Mouse (Mus musculus): ENCODE measurements around the gene Gm26938. TPM values are rescaled to one million over a fixed set of nuclear protein-coding genes. Genes with fewer than 3 reads are reported as not detected.
A peak's percentile ranks its signal among the peaks of the same experiment; 100 is the strongest.

The Gm26938 gene
- polyA plus RNA-seq, 1 experiment: 0.14 TPM

DNA sequence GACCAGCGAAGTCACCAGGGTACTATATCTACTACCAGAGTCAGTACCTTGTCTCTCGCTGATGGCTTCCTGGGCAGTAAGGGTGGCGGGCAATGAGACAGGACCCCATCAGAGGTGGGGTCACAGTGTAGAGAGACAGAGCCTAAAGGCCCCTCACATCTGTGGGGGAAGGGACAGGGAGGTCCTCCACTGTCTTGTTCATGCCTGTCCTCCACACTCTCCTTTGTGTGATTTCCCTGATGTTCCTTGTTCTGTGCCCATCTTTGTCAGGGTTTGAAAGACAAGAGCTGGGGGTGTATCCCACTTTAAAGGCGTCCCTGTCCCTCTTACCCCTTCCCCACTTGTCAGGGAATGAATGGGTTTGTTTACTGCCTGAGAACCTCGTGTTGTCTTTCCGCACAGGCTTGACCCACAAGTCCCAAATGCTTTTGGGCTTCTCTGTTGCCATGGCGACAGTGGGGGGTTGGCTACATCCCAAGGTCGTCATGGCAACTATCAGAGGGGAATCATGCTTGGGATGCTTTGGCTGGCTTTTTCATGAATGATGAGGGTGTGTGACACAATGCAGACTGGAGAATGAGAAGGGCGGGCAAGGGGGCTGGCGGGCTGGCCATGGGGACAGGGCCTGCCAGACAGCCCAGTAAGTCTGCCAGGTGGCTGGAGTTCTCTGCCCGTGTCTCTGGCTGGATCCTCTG lies 28.6 kb downstream of the Gm26938 start:
- H3K4me3 ChIP-seq (ENCODE audit: insufficient read depth, poor library complexity, severe bottlenecking): no peak overlapping the region
- peaks cover 28% of the 10 kb centered on the region for H3K36me3 ChIP-seq (ENCODE audit: control insufficient read depth, insufficient read depth)
- peak overlapping the region; percentile 7 for H3ac ChIP-seq (ENCODE audit: control insufficient read depth, insufficient read length, low read depth)
- peaks cover 31% of the 10 kb centered on the region for H3K79me3 ChIP-seq (ENCODE audit: low read depth)
- TF ChIP-seq MYOG (IDR thresholded peaks at IDR 0.05; ENCODE audit: control insufficient read depth, extremely low read depth, insufficient read length) (no peak), FOSL1 (IDR thresholded peaks at IDR 0.05; ENCODE audit: insufficient read depth, low read length, poor library complexity, severe bottlenecking) (no peak), CEBPB (IDR thresholded peaks at IDR 0.05; ENCODE audit: low read depth) (no peak), USF1 (IDR thresholded peaks at IDR 0.05; ENCODE audit: low read depth) (no peak), MAX (IDR thresholded peaks at IDR 0.05) (no peak), MYOD1 (IDR thresholded peaks at IDR 0.05; ENCODE audit: control insufficient read depth, insufficient read length, low read depth) (no peak), CTCF (IDR thresholded peaks at IDR 0.05; ENCODE audit: control insufficient read depth, insufficient read depth, insufficient read length) (no peak)
- peaks cover 58% of the 10 kb centered on the region for H3K79me2 ChIP-seq (ENCODE audit: control insufficient read depth, insufficient read depth)
- H3K27me3 ChIP-seq (ENCODE audit: control insufficient read depth, insufficient read depth, insufficient read length): no peaks in the 10 kb centered on the region

DNA sequence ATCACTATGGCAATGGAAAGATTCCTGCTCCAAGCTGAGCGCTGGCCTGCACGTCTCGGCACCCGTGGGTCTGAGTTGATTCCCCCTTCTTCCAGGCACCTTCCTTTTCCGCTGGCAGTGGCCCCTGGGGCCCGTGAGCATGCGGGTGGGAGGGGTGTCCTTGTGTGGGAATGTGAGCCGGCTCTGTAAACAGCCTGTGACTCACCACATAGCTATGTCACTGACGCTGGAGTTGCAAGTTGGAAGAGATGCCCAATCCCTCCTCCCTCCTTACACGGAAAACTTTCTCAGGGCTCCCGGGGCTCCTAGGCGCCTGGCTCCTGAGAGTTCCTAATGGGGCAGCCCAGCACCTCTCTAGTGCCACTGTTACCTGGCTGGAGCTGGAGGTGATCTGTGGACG lies 29.3 kb downstream of the Gm26938 start:
- peak overlapping the region; percentile 25 for H3ac ChIP-seq (ENCODE audit: control insufficient read depth, insufficient read length, low read depth)
- H3K27me3 ChIP-seq (ENCODE audit: control insufficient read depth, insufficient read depth, insufficient read length): no peaks in the 10 kb centered on the region
- no peak for TF ChIP-seq USF1 (IDR thresholded peaks at IDR 0.05; ENCODE audit: low read depth)
- TF ChIP-seq MAX (IDR thresholded peaks at IDR 0.05): peak; percentile 92
- no peak for TF ChIP-seq CTCF (IDR thresholded peaks at IDR 0.05; ENCODE audit: control insufficient read depth, insufficient read depth, insufficient read length)
- TF ChIP-seq MYOD1 (IDR thresholded peaks at IDR 0.05; ENCODE audit: control insufficient read depth, insufficient read length, low read depth): no peak
- TF ChIP-seq FOSL1 (IDR thresholded peaks at IDR 0.05; ENCODE audit: insufficient read depth, low read length, poor library complexity, severe bottlenecking): peak; percentile 38
- TF ChIP-seq MYOG (IDR thresholded peaks at IDR 0.05; ENCODE audit: control insufficient read depth, extremely low read depth, insufficient read length): no peak
- no peak for TF ChIP-seq CEBPB (IDR thresholded peaks at IDR 0.05; ENCODE audit: low read depth)
- peaks cover 66% of the 10 kb centered on the region for H3K79me2 ChIP-seq (ENCODE audit: control insufficient read depth, insufficient read depth)
- peaks cover 38% of the 10 kb centered on the region for H3K79me3 ChIP-seq (ENCODE audit: low read depth)
- no peak overlapping the region for H3K4me3 ChIP-seq (ENCODE audit: insufficient read depth, poor library complexity, severe bottlenecking)
- peaks cover 23% of the 10 kb centered on the region for H3K36me3 ChIP-seq (ENCODE audit: control insufficient read depth, insufficient read depth)

DNA sequence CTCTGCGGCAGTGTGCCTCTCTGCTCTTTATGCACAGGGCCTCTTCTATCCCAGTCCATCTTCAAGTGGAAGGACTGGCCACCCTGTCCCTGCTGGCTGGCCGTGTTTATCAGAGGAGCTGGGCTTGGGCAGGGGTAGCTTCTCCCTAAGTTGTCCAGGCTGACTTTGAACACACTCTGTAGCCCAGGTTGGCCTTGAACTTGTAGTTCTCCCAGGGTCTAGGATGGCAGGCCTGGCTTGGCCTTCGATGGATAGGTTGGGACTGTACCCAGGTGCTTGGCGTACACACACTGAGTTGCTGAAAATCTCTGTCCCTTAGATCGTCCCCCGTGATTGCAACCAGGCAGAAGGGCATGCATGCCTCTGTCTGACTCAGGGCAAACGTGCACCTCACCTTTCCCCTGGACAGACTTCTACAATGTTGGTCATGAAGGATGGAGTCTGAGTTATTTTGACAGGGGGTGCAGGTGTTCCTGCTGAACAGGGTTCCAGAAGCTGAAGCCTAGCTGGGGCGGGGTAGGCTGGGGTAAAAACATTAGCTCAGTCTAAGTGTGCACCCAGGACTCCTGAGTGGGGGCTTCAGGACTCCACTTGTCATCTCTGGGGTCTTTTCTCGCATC lies 30.1 kb downstream of the Gm26938 start:
- Histone ChIP-seq H3K36me3 (ENCODE audit: control insufficient read depth, insufficient read depth) (peaks cover 17% of the 10 kb centered on the region), H3K79me3 (ENCODE audit: low read depth) (peaks cover 41% of the 10 kb centered on the region), H3K27me3 (ENCODE audit: control insufficient read depth, insufficient read depth, insufficient read length) (no peaks in the 10 kb centered on the region), H3K79me2 (ENCODE audit: control insufficient read depth, insufficient read depth) (peaks cover 72% of the 10 kb centered on the region), H3K4me3 (ENCODE audit: insufficient read depth, poor library complexity, severe bottlenecking) (no peak overlapping the region), H3ac (ENCODE audit: control insufficient read depth, insufficient read length, low read depth) (no peak overlapping the region)
- TF ChIP-seq MYOG (IDR thresholded peaks at IDR 0.05; ENCODE audit: control insufficient read depth, extremely low read depth, insufficient read length): no peak
- no peak for TF ChIP-seq MYOD1 (IDR thresholded peaks at IDR 0.05; ENCODE audit: control insufficient read depth, insufficient read length, low read depth)
- TF ChIP-seq CTCF (IDR thresholded peaks at IDR 0.05; ENCODE audit: control insufficient read depth, insufficient read depth, insufficient read length): no peak
- no peak for TF ChIP-seq MAX (IDR thresholded peaks at IDR 0.05)
- TF ChIP-seq USF1 (IDR thresholded peaks at IDR 0.05; ENCODE audit: low read depth): no peak
- no peak for TF ChIP-seq CEBPB (IDR thresholded peaks at IDR 0.05; ENCODE audit: low read depth)
- TF ChIP-seq FOSL1 (IDR thresholded peaks at IDR 0.05; ENCODE audit: insufficient read depth, low read length, poor library complexity, severe bottlenecking): no peak

DNA sequence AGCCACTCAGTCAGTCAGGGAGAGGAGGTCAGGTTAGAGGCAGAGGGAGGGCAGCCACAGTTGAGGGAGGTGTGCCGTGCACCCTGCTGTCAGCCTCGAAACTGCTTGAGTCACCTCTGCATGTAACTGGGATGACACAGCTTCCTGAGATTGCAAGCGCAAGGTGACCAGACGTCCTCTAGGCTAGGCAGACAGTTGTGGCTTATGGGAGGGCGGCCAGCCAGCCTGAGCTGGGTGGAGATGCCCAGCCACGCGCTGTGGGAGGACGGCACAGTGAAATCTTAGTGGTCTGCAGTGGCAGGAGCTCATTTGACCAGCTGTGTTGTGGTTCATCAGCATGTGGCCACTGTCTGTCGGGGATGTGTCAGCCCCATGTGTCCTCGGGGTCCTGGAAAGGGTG lies 31.3 kb downstream of the Gm26938 start:
- Histone ChIP-seq H3K4me3 (ENCODE audit: insufficient read depth, poor library complexity, severe bottlenecking) (peak overlapping the region; percentile 7), H3K79me3 (ENCODE audit: low read depth) (peaks cover 41% of the 10 kb centered on the region), H3K79me2 (ENCODE audit: control insufficient read depth, insufficient read depth) (peaks cover 72% of the 10 kb centered on the region)

DNA sequence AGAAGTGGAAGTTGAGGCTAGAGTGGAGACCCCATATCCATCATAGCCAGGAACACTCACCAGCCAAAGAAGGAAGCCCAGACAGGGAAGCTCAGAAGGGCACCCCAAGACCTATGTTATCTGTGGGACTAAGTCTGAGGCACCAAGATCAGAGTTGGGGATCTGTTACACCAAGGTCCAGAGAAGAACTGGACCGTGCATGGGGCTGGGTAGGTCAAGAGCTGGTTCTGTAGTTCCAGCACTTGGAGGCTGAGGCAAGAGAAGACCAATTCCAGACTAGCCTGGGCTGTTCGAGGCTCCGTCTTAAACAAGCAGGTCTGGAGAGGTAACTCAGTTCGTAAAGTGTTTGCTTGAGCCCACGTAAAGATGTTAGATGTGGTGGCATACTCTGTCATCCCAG lies 32.1 kb downstream of the Gm26938 start:
- Histone ChIP-seq H3K79me2 (ENCODE audit: control insufficient read depth, insufficient read depth) (peaks cover 72% of the 10 kb centered on the region), H3K27me3 (ENCODE audit: control insufficient read depth, insufficient read depth, insufficient read length) (no peaks in the 10 kb centered on the region), H3ac (ENCODE audit: control insufficient read depth, insufficient read length, low read depth) (no peak overlapping the region), H3K36me3 (ENCODE audit: control insufficient read depth, insufficient read depth) (no peaks in the 10 kb centered on the region), H3K79me3 (ENCODE audit: low read depth) (peaks cover 41% of the 10 kb centered on the region), H3K4me3 (ENCODE audit: insufficient read depth, poor library complexity, severe bottlenecking) (no peak overlapping the region)
- TF ChIP-seq MAX (IDR thresholded peaks at IDR 0.05) (no peak), MYOG (IDR thresholded peaks at IDR 0.05; ENCODE audit: control insufficient read depth, extremely low read depth, insufficient read length) (no peak), CTCF (IDR thresholded peaks at IDR 0.05; ENCODE audit: control insufficient read depth, insufficient read depth, insufficient read length) (no peak), USF1 (IDR thresholded peaks at IDR 0.05; ENCODE audit: low read depth) (no peak), CEBPB (IDR thresholded peaks at IDR 0.05; ENCODE audit: low read depth) (no peak), FOSL1 (IDR thresholded peaks at IDR 0.05; ENCODE audit: insufficient read depth, low read length, poor library complexity, severe bottlenecking) (no peak), MYOD1 (IDR thresholded peaks at IDR 0.05; ENCODE audit: control insufficient read depth, insufficient read length, low read depth) (no peak)

More for the DNA sequence above, 31.3 kb downstream of the Gm26938 start:
- no peaks in the 10 kb centered on the region for H3K27me3 ChIP-seq (ENCODE audit: control insufficient read depth, insufficient read depth, insufficient read length)
- no peak for TF ChIP-seq CTCF (IDR thresholded peaks at IDR 0.05; ENCODE audit: control insufficient read depth, insufficient read depth, insufficient read length)
- TF ChIP-seq CEBPB (IDR thresholded peaks at IDR 0.05; ENCODE audit: low read depth): peak; percentile 7
- TF ChIP-seq MAX (IDR thresholded peaks at IDR 0.05): peak; percentile 95
- peak; percentile 81 for TF ChIP-seq MYOD1 (IDR thresholded peaks at IDR 0.05; ENCODE audit: control insufficient read depth, insufficient read length, low read depth)
- no peak for TF ChIP-seq FOSL1 (IDR thresholded peaks at IDR 0.05; ENCODE audit: insufficient read depth, low read length, poor library complexity, severe bottlenecking)
- TF ChIP-seq USF1 (IDR thresholded peaks at IDR 0.05; ENCODE audit: low read depth): peak; percentile 8
- peaks cover 5% of the 10 kb centered on the region for H3K36me3 ChIP-seq (ENCODE audit: control insufficient read depth, insufficient read depth)
- no peak overlapping the region for H3ac ChIP-seq (ENCODE audit: control insufficient read depth, insufficient read length, low read depth)

Measured in C2C12 (cell line).